Mouse (Mus musculus) E14TG2a.4 (cell line): ENCODE results near the gene Dsn1.
A peak's percentile ranks its signal among the peaks of the same experiment; 100 is the strongest.

Experiments
- CTCF ChIP-seq: conservative IDR thresholded peaks from 2 replicates; pipeline ENCODE4 v1.5.1; 2014; ENCODE audit warnings: low read length
- NANOG ChIP-seq: IDR thresholded peaks from 2 replicates; pipeline ENCODE4 v1.6.1; 2014; ENCODE audit warnings: borderline replicate concordance, low read length, mixed read lengths
- POU5F1 ChIP-seq: IDR thresholded peaks from 2 replicates; pipeline ENCODE4 v1.6.1; 2014; ENCODE audit warnings: low read length, borderline replicate concordance

GRCm38 (mm10) chr2:157053787-157054186 lies 46.8 kb upstream of the Dsn1 start:
- TF ChIP-seq CTCF (peak; percentile 82), NANOG (no peak), POU5F1 (no peak)
